Mouse (Mus musculus) liver, embryonic 14.5 days (tissue): Measurements from ENCODE around the gene Olfr1362. TPM values are rescaled to one million over a fixed set of nuclear protein-coding genes. Genes with fewer than 3 reads are reported as not detected.

Experiments
- ATAC-seq: fragments of 200-750 bp; cut with Nextera tagmentation; 2 replicates; pipeline ENCODE4 v1.8.0; 2017; ENCODE audit warnings: moderate number of reproducible peaks, mild to moderate bottlenecking, moderate library complexity; ENCODE audit not compliant: insufficient read depth
- DNase-seq, 3 experiments: peaks; one replicate each; pipeline ENCODE4 v3.0.0-alpha.2; 2012 to 2013; ENCODE audit warnings: low read depth in 3 of 3, low spot score in 3 of 3
- H3K27ac ChIP-seq: fragments of 300-500 bp; sonication (generic); 2 replicates; pipeline ENCODE4 v1.5.1; 2014; ENCODE audit warnings: moderate library complexity, mild to moderate bottlenecking, control low read depth, inconsistent platforms
- H3K27me3 ChIP-seq: fragments of 300-500 bp; sonication (generic); 2 replicates; pipeline ENCODE4 v1.6.1; 2014; ENCODE audit warnings: mild to moderate bottlenecking, low read length, moderate library complexity; ENCODE audit not compliant: control insufficient read depth, insufficient read depth
- H3K36me3 ChIP-seq: fragments of 300-500 bp; sonication (generic); replicated peaks from 2 replicates; pipeline ENCODE4 v1.6.1; 2014; ENCODE audit warnings: low read depth; ENCODE audit not compliant: control insufficient read depth, insufficient read depth
- H3K4me1 ChIP-seq, 2 experiments: fragments of 200-500 bp in 1 of 2; fragments of 300-500 bp in 1 of 2; sonication (generic) in 1 of 2; replicated peaks; 2 replicates each; pipeline ENCODE4 v1.6.1; 2012 to 2014; ENCODE audit warnings: antibody characterized with exemption in 1 of 2, inconsistent platforms in 1 of 2, low read length in 1 of 2; ENCODE audit not compliant: control insufficient read depth in 2 of 2, insufficient read depth in 2 of 2
- H3K4me2 ChIP-seq: fragments of 300-500 bp; sonication (generic); 2 replicates; pipeline ENCODE4 v1.6.1; 2014; ENCODE audit warnings: low read depth, mild to moderate bottlenecking, control low read depth, moderate library complexity
- H3K4me3 ChIP-seq, 2 experiments: fragments of 200-500 bp in 1 of 2; fragments of 300-500 bp in 1 of 2; sonication (generic) in 1 of 2; 2 replicates each; pipeline ENCODE4 v1.5.1; 2012 to 2014; ENCODE audit warnings: low read depth in 2 of 2, low read length in 2 of 2, mild to moderate bottlenecking in 2 of 2, control low read depth in 1 of 2, inconsistent platforms in 1 of 2, moderate library complexity in 1 of 2; ENCODE audit not compliant: insufficient read depth in 1 of 2
- H3K9ac ChIP-seq: fragments of 300-500 bp; sonication (generic); replicated peaks from 2 replicates; pipeline ENCODE4 v1.6.1; 2014; ENCODE audit warnings: mild to moderate bottlenecking, control low read depth, moderate library complexity
- H3K9me3 ChIP-seq: fragments of 300-500 bp; sonication (generic); 2 replicates; pipeline ENCODE4 v1.6.1; 2016; ENCODE audit warnings: low read length, mixed read lengths; ENCODE audit not compliant: control insufficient read depth
- CTCF ChIP-seq: IDR thresholded peaks from 2 replicates; pipeline ENCODE4 v1.5.1; 2016; ENCODE audit warnings: antibody characterized with exemption, low read depth, control low read depth
- EP300 ChIP-seq: IDR thresholded peaks from 2 replicates; pipeline ENCODE4 v1.6.1; 2016; ENCODE audit warnings: antibody characterized with exemption, low read depth
- WGBS: fragments of 180-500 bp; shearing (Covaris S2); extraction: QIAGEN DNeasy Blood & Tissue Kit; methylation state at CpG from one replicate; pipeline ENCODE4 v1.1.7; 2014; ENCODE audit not compliant: insufficient replicate concordance; 5-methylcytosine and 5-hydroxymethylcytosine counted together
- polyA plus RNA-seq, 2 experiments: library from polyadenylated mRNA; depleted of rRNA in 1 of 2; stranded (reverse) in 1 of 2; unstranded in 1 of 2; fragments of >200 nt; fragmentation: Nextera tagmentation in 1 of 2; extraction: Ambion mirVana in 1 of 2; gene quantifications; 2 replicates each; pipeline versions ENCODE4 v1.2.1 to v1.2.3; 2012 to 2014

Olfr1362 gene
- polyA plus RNA-seq (2012; rRNA removed), result not detected in 2 replicates
- not detected in 2 replicates for polyA plus RNA-seq (2014; fragmentation: Nextera tagmentation; extraction: Ambion mirVana)

DNA sequence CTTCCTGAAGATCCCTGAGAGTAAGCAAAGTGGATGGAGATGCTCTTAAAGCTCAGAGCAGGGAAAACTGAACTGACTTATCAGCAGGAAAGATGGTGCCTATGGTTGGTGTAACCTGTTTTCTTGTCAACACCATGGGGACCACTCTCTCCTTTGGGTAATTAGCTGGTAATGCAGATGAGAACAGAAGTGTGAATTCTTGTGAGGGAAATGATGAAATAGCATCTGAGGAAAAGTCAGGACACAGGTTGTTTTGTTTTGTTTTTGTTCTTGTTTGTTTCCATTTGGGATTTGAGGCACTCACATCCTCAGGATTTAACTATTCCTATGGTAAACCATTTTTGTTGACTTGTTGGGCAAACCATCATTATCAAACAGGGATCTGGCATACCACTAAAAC, at the start of gene Olfr1362:
Gene Olfr1362, minus strand, starts transcription at position 101 of the 400 bp plus-strand sequence.
- no peak for ATAC-seq
- TF ChIP-seq CTCF (no peak), EP300 (no peak)

DNA sequence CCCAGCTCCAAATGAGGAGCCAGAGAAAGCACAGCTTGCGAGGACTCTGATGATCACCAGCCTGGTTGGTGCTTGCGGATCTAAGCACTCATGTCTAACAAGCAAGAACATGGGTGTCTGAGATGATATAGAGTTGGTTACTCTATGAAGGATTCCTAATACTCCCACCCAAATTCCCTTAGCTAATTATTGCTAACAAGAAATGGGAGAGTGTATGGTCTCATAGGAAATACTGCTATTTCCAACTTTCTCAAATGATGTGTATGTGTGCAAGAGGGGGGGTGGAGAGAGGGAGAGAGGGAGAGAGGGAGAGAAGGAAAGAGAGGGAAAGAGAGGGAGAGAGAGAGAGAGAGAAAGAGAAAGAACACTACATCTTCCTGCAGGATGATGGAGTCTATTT, 49.5 kb upstream of the Olfr1362 start, which contains the start of gene Olfr1361:
Gene Olfr1361, minus strand, starts transcription at position 101 of the 400 bp plus-strand sequence.
- no peaks in the 10 kb centered on the region for H3K36me3 ChIP-seq
- H3K9ac ChIP-seq, result no peak within 1 kb of the TSS
- 57% methylated on average over 2 of the region's 2 CpGs for WGBS
- H3K27me3 ChIP-seq, result no peaks in the 10 kb centered on the region
- no peak within 1 kb of the TSS for H3K4me3 ChIP-seq
- no peak within 1 kb of the TSS for H3K27ac ChIP-seq
- no peak for DNase-seq
- no peaks in the 10 kb centered on the region for H3K9me3 ChIP-seq
- H3K4me2 ChIP-seq, result no peak within 1 kb of the TSS
- no peaks in the 10 kb centered on the region for H3K4me1 ChIP-seq
- no peak for ATAC-seq
- TF ChIP-seq EP300, result no peak
- no peak for TF ChIP-seq CTCF

More for the DNA sequence above, at the start of gene Olfr1362:
- DNase-seq, result no peak
- H3K9me3 ChIP-seq, result no peaks in the 10 kb centered on the region
- H3K27ac ChIP-seq, result no peak within 1 kb of the TSS
- no peaks in the 10 kb centered on the region for H3K27me3 ChIP-seq
- no peak within 1 kb of the TSS for H3K9ac ChIP-seq
- H3K4me3 ChIP-seq, result no peak within 1 kb of the TSS
- H3K36me3 ChIP-seq, result no peaks in the 10 kb centered on the region
- no peak within 1 kb of the TSS for H3K4me2 ChIP-seq
- no peaks in the 10 kb centered on the region for H3K4me1 ChIP-seq

DNA sequence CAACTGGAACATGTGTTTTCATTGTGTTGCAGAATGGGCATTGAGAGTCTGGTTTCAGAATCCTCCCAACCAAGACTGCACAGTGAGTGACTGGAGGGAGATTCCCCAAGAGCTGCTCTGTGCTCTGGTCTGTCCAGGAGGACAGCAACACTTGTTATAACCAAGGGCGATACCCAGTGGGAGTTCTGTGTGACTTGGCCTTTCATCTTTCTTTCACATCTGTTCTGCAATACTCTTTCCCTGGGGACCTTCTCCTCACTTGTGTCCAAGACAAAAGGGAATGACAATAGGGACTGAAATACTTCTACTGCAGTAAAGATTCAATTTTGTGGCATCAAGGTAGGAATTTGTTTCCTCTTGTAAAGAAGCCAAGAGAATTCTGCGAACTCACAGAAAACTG, 28.6 kb upstream of the Olfr1362 start, which contains the start of gene Olfr11:
Gene Olfr11, minus strand, starts transcription at position 101 of the 400 bp plus-strand sequence.
- no peaks in the 10 kb centered on the region for H3K36me3 ChIP-seq
- H3K27ac ChIP-seq, result no peak within 1 kb of the TSS
- no peaks in the 10 kb centered on the region for H3K27me3 ChIP-seq
- no peaks in the 10 kb centered on the region for H3K4me1 ChIP-seq
- ATAC-seq (no peak), DNase-seq (no peak)
- H3K4me2 ChIP-seq, result no peak within 1 kb of the TSS
- no peaks in the 10 kb centered on the region for H3K9me3 ChIP-seq
- no peak for TF ChIP-seq EP300
- TF ChIP-seq CTCF, result no peak
- 68% methylated on average over 2 of the region's 2 CpGs for WGBS
- no peak within 1 kb of the TSS for H3K4me3 ChIP-seq
- no peak within 1 kb of the TSS for H3K9ac ChIP-seq

- H3K27ac ChIP-seq, result no peak overlapping the region
- DNase-seq (no peak), ATAC-seq (no peak)
- no peaks in the 10 kb centered on the region for H3K9me3 ChIP-seq
- H3K4me2 ChIP-seq, result no peak overlapping the region
- 22% methylated on average over 2 of the region's 2 CpGs for WGBS
- no peaks in the 10 kb centered on the region for H3K4me1 ChIP-seq
- no peaks in the 10 kb centered on the region for H3K36me3 ChIP-seq
- H3K9ac ChIP-seq, result no peak overlapping the region
- TF ChIP-seq CTCF, result no peak
- TF ChIP-seq EP300, result no peak
- no peaks in the 10 kb centered on the region for H3K27me3 ChIP-seq
- H3K4me3 ChIP-seq, result no peak overlapping the region
These were observed 22.2 kb downstream of the Olfr1362 start for GRCm38 (mm10) chr13:21591618-21592017.

- H3K4me2 ChIP-seq, result no peak within 1 kb of the TSS
- ATAC-seq, result no peak
- no peak within 1 kb of the TSS for H3K4me3 ChIP-seq
- H3K9ac ChIP-seq, result no peak within 1 kb of the TSS
- DNase-seq, result no peak
- H3K27ac ChIP-seq, result no peak within 1 kb of the TSS
- no peaks in the 10 kb centered on the region for H3K27me3 ChIP-seq
- WGBS, result 58% methylated on average over 2 of the region's 2 CpGs
- no peak for TF ChIP-seq CTCF
- TF ChIP-seq EP300, result no peak
- no peaks in the 10 kb centered on the region for H3K4me1 ChIP-seq
- no peaks in the 10 kb centered on the region for H3K36me3 ChIP-seq
- H3K9me3 ChIP-seq, result no peaks in the 10 kb centered on the region
These were observed 32.2 kb downstream of the Olfr1362 start, which contains the start of gene Olfr1364 for GRCm38 (mm10) chr13:21581659-21582058. TSS of gene Olfr1364 (minus strand) at chr13:21581759.

Other genes starting within 250 kb of the Olfr1362 start
Only the 30 nearest of the 34 such genes appear.
- gene Pgbd1, start 173.0 kb downstream of the Olfr1362 start, polyA plus RNA-seq (2012; rRNA removed), result 0.94 and 1.3 TPM in 2 replicates
- 1.2 and 2.0 TPM in 2 replicates for gene Pgbd1, start 173.0 kb downstream of the Olfr1362 start, polyA plus RNA-seq (2014; fragmentation: Nextera tagmentation; extraction: Ambion mirVana)
- gene Zscan26, start 160.3 kb downstream of the Olfr1362 start, polyA plus RNA-seq (2012; rRNA removed), result 7.0 and 9.5 TPM in 2 replicates
- 4.2 and 4.6 TPM in 2 replicates for gene Zscan26, start 160.3 kb downstream of the Olfr1362 start, polyA plus RNA-seq (2014; fragmentation: Nextera tagmentation; extraction: Ambion mirVana)
- gene Nkapl, start 145.5 kb downstream of the Olfr1362 start, polyA plus RNA-seq (2012; rRNA removed), result 0.19 and 0.25 TPM in 2 replicates
- 0.40 and 0.65 TPM in 2 replicates for gene Nkapl, start 145.5 kb downstream of the Olfr1362 start, polyA plus RNA-seq (2014; fragmentation: Nextera tagmentation; extraction: Ambion mirVana)
- 0.16 and 0.21 TPM in 2 replicates for gene Zkscan4, start 135.1 kb downstream of the Olfr1362 start, polyA plus RNA-seq (2012; rRNA removed)
- gene Zkscan4, start 135.1 kb downstream of the Olfr1362 start, polyA plus RNA-seq (2014; fragmentation: Nextera tagmentation; extraction: Ambion mirVana), result 0.19 and 0.30 TPM in 2 replicates
- gene Gm10065, start 134.6 kb downstream of the Olfr1362 start, polyA plus RNA-seq (2012; rRNA removed), result not detected in 2 replicates
- gene Gm10065, start 134.6 kb downstream of the Olfr1362 start, polyA plus RNA-seq (2014; fragmentation: Nextera tagmentation; extraction: Ambion mirVana), result not detected in 2 replicates
- 0.15 and 0.66 TPM in 2 replicates for gene AK157302, start 118.8 kb downstream of the Olfr1362 start, polyA plus RNA-seq (2012; rRNA removed)
- 0.94 and 1.1 TPM in 2 replicates for gene AK157302, start 118.8 kb downstream of the Olfr1362 start, polyA plus RNA-seq (2014; fragmentation: Nextera tagmentation; extraction: Ambion mirVana)
- 5.7 and 26.8 TPM in 2 replicates for gene Gm11273, start 112.6 kb downstream of the Olfr1362 start, polyA plus RNA-seq (2012; rRNA removed)
- gene Gm11273, start 112.6 kb downstream of the Olfr1362 start, polyA plus RNA-seq (2014; fragmentation: Nextera tagmentation; extraction: Ambion mirVana), result 5.5 and 6.9 TPM in 2 replicates
- 2.0 and 2.1 TPM in 2 replicates for gene Zkscan8, start 82.9 kb downstream of the Olfr1362 start, polyA plus RNA-seq (2012; rRNA removed)
- gene Zkscan8, start 82.9 kb downstream of the Olfr1362 start, polyA plus RNA-seq (2014; fragmentation: Nextera tagmentation; extraction: Ambion mirVana), result 1.4 and 1.9 TPM in 2 replicates
- gene Olfr1366, start 71.2 kb downstream of the Olfr1362 start, polyA plus RNA-seq (2012; rRNA removed), result not detected in 2 replicates
- gene Olfr1366, start 71.2 kb downstream of the Olfr1362 start, polyA plus RNA-seq (2014; fragmentation: Nextera tagmentation; extraction: Ambion mirVana), result not detected in 2 replicates
- gene Olfr1535, start 54.1 kb downstream of the Olfr1362 start, polyA plus RNA-seq (2012; rRNA removed), result not detected in 2 replicates
- gene Olfr1535, start 54.1 kb downstream of the Olfr1362 start, polyA plus RNA-seq (2014; fragmentation: Nextera tagmentation; extraction: Ambion mirVana), result not detected in 2 replicates
- gene Olfr1364, start 32.3 kb downstream of the Olfr1362 start, polyA plus RNA-seq (2012; rRNA removed), result not detected in 2 replicates
- gene Olfr1364, start 32.3 kb downstream of the Olfr1362 start, polyA plus RNA-seq (2014; fragmentation: Nextera tagmentation; extraction: Ambion mirVana), result not detected in 2 replicates
- not detected in 2 replicates for gene Olfr11, start 28.5 kb upstream of the Olfr1362 start, polyA plus RNA-seq (2012; rRNA removed)
- gene Olfr11, start 28.5 kb upstream of the Olfr1362 start, polyA plus RNA-seq (2014; fragmentation: Nextera tagmentation; extraction: Ambion mirVana), result not detected in 2 replicates
- not detected in 2 replicates for gene Olfr1361, start 49.4 kb upstream of the Olfr1362 start, polyA plus RNA-seq (2012; rRNA removed)
- not detected in 2 replicates for gene Olfr1361, start 49.4 kb upstream of the Olfr1362 start, polyA plus RNA-seq (2014; fragmentation: Nextera tagmentation; extraction: Ambion mirVana)
- not detected in 2 replicates for gene Olfr1360, start 63.4 kb upstream of the Olfr1362 start, polyA plus RNA-seq (2012; rRNA removed)
- gene Olfr1360, start 63.4 kb upstream of the Olfr1362 start, polyA plus RNA-seq (2014; fragmentation: Nextera tagmentation; extraction: Ambion mirVana), result not detected in 2 replicates
- gene Olfr1359, start 84.1 kb upstream of the Olfr1362 start, polyA plus RNA-seq (2012; rRNA removed), result not detected in 2 replicates
- not detected in 2 replicates for gene Olfr1359, start 84.1 kb upstream of the Olfr1362 start, polyA plus RNA-seq (2014; fragmentation: Nextera tagmentation; extraction: Ambion mirVana)
- 16.0 and 24.7 TPM in 2 replicates for gene Hist1h2bl, start 102.1 kb upstream of the Olfr1362 start, polyA plus RNA-seq (2012; rRNA removed)
- 2.2 and 4.8 TPM in 2 replicates for gene Hist1h2bl, start 102.1 kb upstream of the Olfr1362 start, polyA plus RNA-seq (2014; fragmentation: Nextera tagmentation; extraction: Ambion mirVana)
- 6.9 and 22.2 TPM in 2 replicates for gene Hist1h2ai, start 102.4 kb upstream of the Olfr1362 start, polyA plus RNA-seq (2012; rRNA removed)
- gene Hist1h2ai, start 102.4 kb upstream of the Olfr1362 start, polyA plus RNA-seq (2014; fragmentation: Nextera tagmentation; extraction: Ambion mirVana), result 15.0 and 22.5 TPM in 2 replicates
- 31.3 and 51.5 TPM in 2 replicates for gene Hist1h3h, start 103.6 kb upstream of the Olfr1362 start, polyA plus RNA-seq (2012; rRNA removed)
- 4.7 and 7.9 TPM in 2 replicates for gene Hist1h3h, start 103.6 kb upstream of the Olfr1362 start, polyA plus RNA-seq (2014; fragmentation: Nextera tagmentation; extraction: Ambion mirVana)
- 18.2 and 36.3 TPM in 2 replicates for gene Hist1h2bm, start 108.0 kb upstream of the Olfr1362 start, polyA plus RNA-seq (2012; rRNA removed)
- 4.0 and 5.0 TPM in 2 replicates for gene Hist1h2bm, start 108.0 kb upstream of the Olfr1362 start, polyA plus RNA-seq (2014; fragmentation: Nextera tagmentation; extraction: Ambion mirVana)
- gene Hist1h4j, start 121.0 kb upstream of the Olfr1362 start, polyA plus RNA-seq (2012; rRNA removed), result 24.0 and 29.5 TPM in 2 replicates
- 0.52 and 1.1 TPM in 2 replicates for gene Hist1h4j, start 121.0 kb upstream of the Olfr1362 start, polyA plus RNA-seq (2014; fragmentation: Nextera tagmentation; extraction: Ambion mirVana)
- 16.2 and 32.8 TPM in 2 replicates for gene Hist1h4k, start 136.5 kb upstream of the Olfr1362 start, polyA plus RNA-seq (2012; rRNA removed)
- gene Hist1h4k, start 136.5 kb upstream of the Olfr1362 start, polyA plus RNA-seq (2014; fragmentation: Nextera tagmentation; extraction: Ambion mirVana), result 2.7 and 5.5 TPM in 2 replicates
- gene Hist1h2ak, start 139.8 kb upstream of the Olfr1362 start, polyA plus RNA-seq (2012; rRNA removed), result 61.7 and 194 TPM in 2 replicates
- gene Hist1h2ak, start 139.8 kb upstream of the Olfr1362 start, polyA plus RNA-seq (2014; fragmentation: Nextera tagmentation; extraction: Ambion mirVana), result 11.6 and 13.2 TPM in 2 replicates
- gene Hist1h2bn, start 140.1 kb upstream of the Olfr1362 start, polyA plus RNA-seq (2012; rRNA removed), result 25.2 and 29.5 TPM in 2 replicates
- 5.4 and 5.7 TPM in 2 replicates for gene Hist1h2bn, start 140.1 kb upstream of the Olfr1362 start, polyA plus RNA-seq (2014; fragmentation: Nextera tagmentation; extraction: Ambion mirVana)
- 8.2 and 9.4 TPM in 2 replicates for gene Hist1h1b, start 166.6 kb upstream of the Olfr1362 start, polyA plus RNA-seq (2012; rRNA removed)
- gene Hist1h1b, start 166.6 kb upstream of the Olfr1362 start, polyA plus RNA-seq (2014; fragmentation: Nextera tagmentation; extraction: Ambion mirVana), result 19.7 and 20.6 TPM in 2 replicates
- gene Hist1h3i, start 169.3 kb upstream of the Olfr1362 start, polyA plus RNA-seq (2012; rRNA removed), result 37.6 and 93.8 TPM in 2 replicates
- gene Hist1h3i, start 169.3 kb upstream of the Olfr1362 start, polyA plus RNA-seq (2014; fragmentation: Nextera tagmentation; extraction: Ambion mirVana), result 299 and 331 TPM in 2 replicates
- gene Hist1h2an, start 173.2 kb upstream of the Olfr1362 start, polyA plus RNA-seq (2012; rRNA removed), result 10.9 and 22.9 TPM in 2 replicates
- gene Hist1h2an, start 173.2 kb upstream of the Olfr1362 start, polyA plus RNA-seq (2014; fragmentation: Nextera tagmentation; extraction: Ambion mirVana), result 12.7 and 14.7 TPM in 2 replicates
- gene Hist1h2bp, start 173.4 kb upstream of the Olfr1362 start, polyA plus RNA-seq (2012; rRNA removed), result 2.6 and 4.2 TPM in 2 replicates
- 3.0 and 4.1 TPM in 2 replicates for gene Hist1h2bp, start 173.4 kb upstream of the Olfr1362 start, polyA plus RNA-seq (2014; fragmentation: Nextera tagmentation; extraction: Ambion mirVana)
- gene Hist1h2bq, start 196.2 kb upstream of the Olfr1362 start, polyA plus RNA-seq (2012; rRNA removed), result 13.1 and 13.4 TPM in 2 replicates
- gene Hist1h2bq, start 196.2 kb upstream of the Olfr1362 start, polyA plus RNA-seq (2014; fragmentation: Nextera tagmentation; extraction: Ambion mirVana), result 16.9 and 21.6 TPM in 2 replicates
- 0.24 TPM in 1 of 2 replicates, not detected in the other for gene Hist1h2ao, start 196.4 kb upstream of the Olfr1362 start, polyA plus RNA-seq (2012; rRNA removed)
- gene Hist1h2ao, start 196.4 kb upstream of the Olfr1362 start, polyA plus RNA-seq (2014; fragmentation: Nextera tagmentation; extraction: Ambion mirVana), result 3.4 TPM in 1 of 2 replicates, not detected in the other
- gene Hist1h4m, start 197.7 kb upstream of the Olfr1362 start, polyA plus RNA-seq (2012; rRNA removed), result not detected in 2 replicates
- not detected in 2 replicates for gene Hist1h4m, start 197.7 kb upstream of the Olfr1362 start, polyA plus RNA-seq (2014; fragmentation: Nextera tagmentation; extraction: Ambion mirVana)